Mouse (Mus musculus) ovary, adult 10 weeks (tissue): Measurements from ENCODE around the gene Il6. TPM values are rescaled to one million over a fixed set of nuclear protein-coding genes. Genes with fewer than 3 reads are reported as not detected.

Source experiments
- polyA plus RNA-seq: library from polyadenylated mRNA; stranded (reverse); fragments of 350-450 nt; fragmentation: Illumina TruSeq; extraction: RNeasy Lipid Tissue Mini Kit (QIAGEN cat#74804); gene quantifications from one replicate; pipeline ENCODE4 v1.2.3, GENCODE M21; 2014

Gene Il6
- polyA plus RNA-seq = 1.1 TPM

GRCm38 (mm10) chr5:30012726-30013503, at the start of gene Il6:
TSS of gene Il6 (plus strand) at chr5:30013114.

Other genes with a start within 250 kb of the Il6 start
- 38.6 TPM for gene Tyms, start 60.5 kb downstream of the Il6 start, polyA plus RNA-seq
- not detected for gene Garem2, start 92.0 kb downstream of the Il6 start, polyA plus RNA-seq
- gene 3110082J24Rik, start 93.0 kb downstream of the Il6 start, polyA plus RNA-seq = not detected
- gene Hadha, start 142.0 kb downstream of the Il6 start, polyA plus RNA-seq = 269 TPM
- 775 TPM for gene Hadhb, start 142.1 kb downstream of the Il6 start, polyA plus RNA-seq
- not detected for gene Adgrf3, start 192.6 kb downstream of the Il6 start, polyA plus RNA-seq
- gene Selenoi, start 219.5 kb downstream of the Il6 start, polyA plus RNA-seq = 40.1 TPM